Mouse (Mus musculus) adrenal gland (tissue): ENCODE measurements at regions not wholly inside any gene's neighbourhood (a gene's known extent, or its start where the extent isn't known, plus 50 kb on each side); places are given as distances from the start of the nearest gene placed in this dataset.
"Not testable (repeated sequence)": the region's sequence is repeated elsewhere in the genome, so short reads cannot be mapped to it uniquely, and the experiment has no call there.

ENCODE experiments used
- intact Hi-C: fragments of 180-260 bp; cut with DNase I; formaldehyde crosslinking; loops from one replicate; pipeline ENCODE4 v1.15.1; 2025

DNA sequence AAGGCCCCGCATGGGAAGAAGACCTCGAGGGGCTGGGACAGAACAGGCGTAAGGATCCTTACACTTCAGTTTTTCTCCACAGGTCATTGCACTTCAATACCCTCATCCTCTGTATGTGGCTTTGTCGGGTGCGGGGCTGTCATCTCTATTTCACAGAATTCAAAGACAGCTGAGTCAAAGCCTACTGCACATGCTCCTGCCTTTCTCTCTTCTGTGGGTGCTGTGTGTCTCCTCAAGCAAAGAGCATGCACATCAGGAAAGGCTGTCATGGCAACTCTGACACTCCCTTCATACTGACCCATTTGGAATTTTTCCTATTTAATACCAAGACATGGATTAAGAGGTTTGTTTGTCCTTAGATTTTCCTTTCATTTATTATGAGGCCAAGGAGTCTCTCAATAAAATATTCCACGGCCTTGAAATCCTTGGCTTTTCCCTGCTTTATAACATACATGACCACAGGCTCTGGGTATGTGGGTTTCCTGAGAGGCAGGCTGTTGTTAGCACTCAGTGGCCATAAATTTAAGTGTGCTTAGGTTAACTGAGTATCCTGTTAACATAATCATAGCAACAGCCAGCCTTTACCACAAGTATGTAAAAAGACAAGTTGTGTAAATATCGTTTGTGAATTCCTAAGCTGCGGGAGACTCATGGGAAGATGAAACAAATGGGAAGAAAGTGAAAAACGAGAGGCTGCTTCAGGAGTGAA, 574.5 kb downstream of the Dcdc2c start:
- intact Hi-C loops: no loop called here

- intact Hi-C loops: no loop called here
Observed at GRCm38 (mm10) chr12:27962908-27963307, 589.3 kb downstream of the Dcdc2c start.

DNA sequence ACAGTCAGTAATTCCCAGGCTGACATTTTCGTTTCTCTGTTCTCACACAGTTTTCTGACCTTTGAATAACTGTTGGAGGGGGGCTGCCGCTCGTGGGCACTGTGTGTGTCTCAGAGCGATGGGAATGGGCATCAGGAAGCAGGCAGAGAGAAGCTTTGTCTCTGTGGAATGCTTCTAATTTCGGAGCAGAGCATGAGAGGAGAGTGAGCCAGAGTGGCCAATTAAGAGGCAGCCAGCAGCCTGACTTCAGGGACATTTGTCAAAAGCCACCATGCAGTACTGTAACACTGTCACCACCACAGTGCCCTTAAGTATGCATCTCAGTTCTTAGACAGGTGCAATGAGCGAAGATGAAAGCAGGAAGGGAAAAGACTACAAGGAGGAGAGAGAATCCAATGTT, 592.1 kb downstream of the Dcdc2c start:
- intact Hi-C loops: no loop called here

DNA sequence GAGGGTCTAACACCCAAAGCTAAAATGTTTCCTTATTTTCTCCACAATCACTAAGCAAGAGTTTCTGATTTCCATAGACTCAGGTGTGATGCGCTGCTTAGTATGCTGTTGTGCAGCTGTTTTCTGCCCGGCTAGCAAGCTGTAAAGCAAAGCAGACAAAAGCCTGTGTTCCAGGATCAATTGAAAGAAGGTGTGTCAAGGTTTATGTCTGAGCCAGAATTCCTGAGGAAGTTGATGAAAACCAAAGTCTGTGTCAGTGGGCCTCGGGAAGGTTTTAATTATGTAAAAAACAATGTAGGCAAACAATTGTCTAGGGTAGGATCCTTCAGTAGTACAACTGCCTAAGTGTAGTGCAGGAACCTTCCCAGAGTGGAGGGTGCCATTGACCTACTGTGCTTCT, 604.6 kb downstream of the Dcdc2c start:
- intact Hi-C loops: no loop called here

DNA sequence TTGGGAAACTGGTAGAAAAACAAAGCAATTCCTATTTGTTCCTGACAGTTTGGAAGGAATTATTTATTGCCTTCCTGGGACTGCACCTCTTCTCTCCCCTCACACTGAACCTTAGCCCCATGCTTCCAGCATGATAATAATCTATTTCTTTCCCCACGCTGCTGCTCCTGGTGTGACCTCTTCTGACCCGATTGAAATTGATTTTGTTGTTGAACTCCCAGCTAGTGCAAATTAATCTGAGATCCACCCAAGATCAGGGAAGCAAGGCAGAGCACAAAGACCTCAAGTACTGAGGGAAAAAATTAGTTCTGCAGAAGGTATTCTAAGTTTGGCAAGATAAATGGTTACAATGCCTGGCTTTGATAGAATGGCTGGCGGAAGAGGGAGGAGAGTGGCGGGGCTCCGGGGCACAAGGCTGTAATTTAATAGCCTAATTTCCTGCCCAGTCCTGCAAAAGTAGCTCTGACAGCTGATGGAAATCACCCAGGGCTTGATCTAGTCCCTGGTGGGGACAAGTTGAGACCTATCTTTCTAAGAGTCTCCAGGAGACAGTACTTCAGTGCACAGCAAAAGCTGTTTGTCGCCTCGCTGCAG, 604.6 kb upstream of the Sox11 start:
- intact Hi-C loops: no loop called here

- intact Hi-C loops: no loop called here
Observed at GRCm38 (mm10) chr12:27945411-27945810, 603.0 kb upstream of the Sox11 start.

GRCm38 (mm10) chr12:27941053-27941452, 598.7 kb upstream of the Sox11 start:
- intact Hi-C loops: no loop called here

- intact Hi-C loops: no loop called here
Observed at GRCm38 (mm10) chr12:27932382-27933140, 590.2 kb upstream of the Sox11 start.

DNA sequence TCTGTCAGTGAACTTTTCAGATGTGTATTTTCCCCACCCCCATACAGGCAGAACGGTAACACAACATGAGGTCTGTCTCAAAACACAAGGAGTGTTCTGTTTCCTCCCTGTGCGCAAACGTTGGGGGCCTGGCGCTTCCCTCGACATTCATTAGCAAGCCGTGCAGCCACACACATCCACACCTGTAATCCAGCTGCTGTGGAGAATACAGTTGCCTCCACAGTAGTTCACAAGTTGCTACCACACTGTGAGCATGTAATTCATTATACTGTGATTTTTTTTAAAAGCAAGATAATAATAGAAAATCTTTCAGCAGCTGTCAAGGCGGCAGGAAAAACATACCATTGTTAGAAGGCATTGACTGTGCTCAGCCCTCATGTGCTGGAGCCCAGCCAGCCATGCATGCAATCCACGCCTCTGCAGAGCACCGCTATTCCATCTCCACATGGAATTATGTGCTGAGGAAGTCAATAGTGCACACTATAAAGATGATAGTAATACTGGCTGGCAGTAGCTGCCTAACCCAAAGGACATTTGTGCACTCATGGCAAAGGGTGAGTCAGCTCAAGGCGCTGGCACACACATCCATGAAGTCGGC, 586.1 kb upstream of the Sox11 start:
- intact Hi-C loops: no loop called here

DNA sequence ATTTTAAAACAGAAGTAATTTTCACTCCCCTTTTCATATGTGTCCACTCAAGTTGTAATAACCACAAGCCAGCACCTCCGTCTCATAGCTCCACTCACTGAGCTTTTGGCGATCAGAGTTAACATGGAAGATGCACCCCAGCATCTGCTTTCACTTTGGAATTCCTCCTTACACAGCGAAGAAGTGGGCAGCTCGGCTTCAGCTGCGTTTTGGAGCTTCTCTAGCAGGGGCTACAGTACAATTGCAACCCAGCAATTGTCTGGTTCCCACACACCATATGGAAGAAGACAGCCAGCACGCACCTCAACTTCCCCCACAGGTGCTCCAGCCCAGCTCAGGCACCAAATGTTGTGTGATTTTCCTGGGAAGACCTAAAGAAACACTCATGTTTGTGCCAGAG, 584.4 kb upstream of the Sox11 start:
- intact Hi-C loops: no loop called here

GRCm38 (mm10) chr12:27920607-27921006, 578.2 kb upstream of the Sox11 start:
- intact Hi-C loops: no loop called here

- intact Hi-C loops: no loop called here
Observed at GRCm38 (mm10) chr12:27916401-27916920, 574.1 kb upstream of the Sox11 start.

GRCm38 (mm10) chr12:27909417-27910100, 567.2 kb upstream of the Sox11 start:
- intact Hi-C loops: no loop called here

GRCm38 (mm10) chr12:27896682-27897081, 554.3 kb upstream of the Sox11 start:
- intact Hi-C loops: not testable (repeated sequence)

GRCm38 (mm10) chr12:27881720-27882119, 539.3 kb upstream of the Sox11 start:
- intact Hi-C loops: no loop called here

DNA sequence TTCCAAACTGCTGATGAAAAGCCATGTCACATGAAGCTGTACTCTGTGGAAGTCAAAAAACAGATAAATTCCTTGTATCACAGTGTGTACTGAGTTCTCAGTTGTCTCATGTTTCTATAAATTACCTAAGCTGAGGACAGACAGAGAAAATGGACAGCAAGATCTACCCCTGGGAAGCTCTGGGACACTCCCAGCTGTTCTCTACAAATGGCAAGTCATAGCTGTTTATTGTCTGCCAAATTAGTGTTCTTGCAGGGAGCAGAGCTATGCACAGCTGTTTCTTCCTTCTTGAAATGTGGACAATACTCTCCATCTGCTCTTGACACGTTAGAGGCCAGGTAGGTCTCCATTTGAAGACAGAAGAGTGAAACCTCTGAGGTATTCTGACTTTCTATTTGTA, 524.0 kb upstream of the Sox11 start:
- intact Hi-C loops: no loop called here

DNA sequence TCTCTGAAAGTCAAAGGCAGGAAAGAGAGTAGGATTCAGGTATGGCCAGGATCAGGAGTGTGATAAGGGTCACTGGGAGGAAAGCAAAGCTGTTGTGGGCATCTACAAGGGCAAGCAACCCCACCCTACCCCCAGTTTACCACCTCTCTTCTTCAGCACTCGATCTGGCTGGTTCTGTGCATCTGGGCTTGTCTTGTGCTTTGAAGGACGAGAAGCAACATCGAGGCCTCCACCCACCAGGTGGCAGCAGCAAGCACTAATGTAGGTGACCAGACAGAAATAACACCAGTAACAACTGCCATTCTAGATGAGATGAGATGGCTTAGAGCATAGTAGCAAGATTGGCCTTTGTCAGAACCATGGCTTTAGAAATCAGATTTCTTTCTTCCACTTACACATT, 507.2 kb upstream of the Sox11 start:
- intact Hi-C loops: no loop called here

GRCm38 (mm10) chr12:27849099-27849498, 506.7 kb upstream of the Sox11 start:
- intact Hi-C loops: no loop called here

DNA sequence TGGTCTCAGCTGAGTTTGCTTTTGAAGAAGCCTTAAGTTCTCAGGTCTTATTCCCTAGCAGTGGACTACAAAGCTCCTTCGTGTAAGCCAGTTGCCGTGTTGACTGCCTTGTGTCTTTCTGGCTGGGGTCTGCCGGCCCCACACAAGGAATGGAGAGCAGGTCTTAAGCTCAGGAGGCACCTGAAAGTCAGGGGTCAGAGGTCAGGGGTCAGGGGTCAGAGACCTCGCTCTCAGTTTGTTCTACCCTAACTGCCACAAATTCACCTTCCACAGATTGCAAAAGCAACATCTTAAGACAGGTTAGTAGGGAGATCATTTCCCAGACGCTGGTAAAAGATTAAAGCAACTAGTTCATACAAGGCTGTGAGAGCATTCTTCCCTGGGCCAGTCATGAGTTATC, 505.8 kb upstream of the Sox11 start:
- intact Hi-C loops: no loop called here

- intact Hi-C loops: no loop called here
Observed at GRCm38 (mm10) chr12:27847397-27847796, 505.0 kb upstream of the Sox11 start.

DNA sequence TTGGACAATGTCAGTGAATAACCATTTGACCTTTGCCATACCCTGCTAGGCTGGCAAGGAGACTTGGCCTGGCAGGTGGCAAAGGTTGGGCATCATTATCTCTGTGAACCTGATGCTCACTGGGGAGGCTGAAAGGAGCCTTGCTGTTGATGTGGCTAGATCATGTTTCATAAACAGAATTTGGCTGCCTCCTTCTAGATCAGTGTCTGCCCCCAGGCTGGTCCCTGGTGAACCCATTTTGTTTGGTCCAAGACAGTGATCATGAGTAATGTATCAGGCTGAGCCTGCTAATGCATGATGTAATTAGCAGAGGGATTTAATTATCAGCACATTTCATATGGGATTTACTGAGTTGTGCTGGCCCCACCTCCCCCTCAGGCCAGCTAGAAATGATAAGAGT, 502.6 kb upstream of the Sox11 start:
- intact Hi-C loops: no loop called here
